Mouse (Mus musculus): ENCODE results near the gene Mfap5. TPM values are rescaled to one million over a fixed set of nuclear protein-coding genes. Genes with fewer than 3 reads are reported as not detected.

Gene Mfap5
- polyA plus RNA-seq, 1 experiment from 2014 or later: 55.4 TPM

- 55% methylated on average over 9 of the region's 9 CpGs for WGBS
- peak; percentile 65 for ATAC-seq
Measured at GRCm38 (mm10) chr6:122522595-122522994, 16.9 kb downstream of the Mfap5 start.

DNA sequence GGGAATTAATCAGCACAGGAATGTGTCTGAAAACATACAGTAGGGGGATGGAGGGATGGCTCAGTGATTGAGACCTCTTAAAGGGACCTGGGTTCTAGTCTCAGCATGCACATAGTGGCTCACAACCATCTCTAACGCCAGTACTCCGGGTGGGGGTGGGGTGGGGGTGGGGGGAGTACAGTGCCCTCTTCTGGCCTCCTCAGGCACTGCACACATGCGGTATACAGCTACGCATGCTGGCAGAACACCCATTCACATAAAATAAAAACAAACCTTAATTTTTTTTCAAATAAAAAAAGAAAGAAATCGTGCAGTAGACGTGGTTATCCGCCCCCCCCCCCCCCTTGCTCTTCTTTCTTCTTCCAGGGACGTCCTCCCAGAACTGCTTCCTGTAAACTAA lies 17.6 kb downstream of the Mfap5 start:
- WGBS: 70% methylated on average over 8 of the region's 8 CpGs
- ATAC-seq: no peak
- no peak for DNase-seq (ENCODE audit: low spot score)

More at GRCm38 (mm10) chr6:122522595-122522994, 16.9 kb downstream of the Mfap5 start:
- H3K4me2 ChIP-seq (replicated peaks; ENCODE audit: low read depth, low read length): no peak overlapping the region
- no peaks in the 10 kb centered on the region for H3K27me3 ChIP-seq (replicated peaks; ENCODE audit: insufficient read depth, low read length)
- no peaks in the 10 kb centered on the region for H3K9me3 ChIP-seq (ENCODE audit: low read length)
- H3K4me3 ChIP-seq (ENCODE audit: low read depth, low read length): no peak overlapping the region
- no peak overlapping the region for H3K27ac ChIP-seq (ENCODE audit: low read length)
- H3K9ac ChIP-seq (replicated peaks; ENCODE audit: low read depth): no peak overlapping the region
- H3K4me1 ChIP-seq (ENCODE audit: insufficient read depth, low read depth, low read length): no peaks in the 10 kb centered on the region
- peak; percentile 61 for DNase-seq (ENCODE audit: low spot score)
- TF ChIP-seq EP300 (IDR thresholded peaks at IDR 0.05): no peak
- TF ChIP-seq CTCF (IDR thresholded peaks at IDR 0.05): no peak
- H3K36me3 ChIP-seq (ENCODE audit: insufficient read depth, low read length): no peaks in the 10 kb centered on the region

DNA sequence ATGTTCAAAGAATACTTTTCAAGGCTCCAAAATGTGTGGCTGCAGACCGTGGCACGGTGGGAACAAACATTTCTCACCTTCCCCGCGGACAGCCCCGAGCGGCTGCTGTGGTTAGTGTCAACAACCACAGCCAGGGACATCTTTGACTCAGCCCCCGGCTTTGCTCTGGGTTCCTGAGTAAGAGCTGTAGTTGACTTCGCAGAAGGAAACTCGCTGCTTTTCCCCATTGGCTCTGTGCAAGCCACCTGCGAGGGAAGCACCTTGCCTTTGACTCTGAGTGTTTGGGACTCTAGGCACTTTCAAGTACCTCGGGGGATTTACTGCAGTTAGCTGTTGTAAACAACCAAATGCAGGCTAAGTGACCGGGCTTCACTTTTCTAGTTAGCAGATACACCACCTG lies 22.0 kb downstream of the Mfap5 start:
- no peak overlapping the region for H3K9ac ChIP-seq (replicated peaks; ENCODE audit: low read depth)
- H3K4me1 ChIP-seq (ENCODE audit: insufficient read depth, low read depth, low read length): no peaks in the 10 kb centered on the region
- no peak overlapping the region for H3K27ac ChIP-seq (ENCODE audit: low read length)
- 19% methylated on average over 12 of the region's 12 CpGs for WGBS
- no peak overlapping the region for H3K4me2 ChIP-seq (replicated peaks; ENCODE audit: low read depth, low read length)
- H3K36me3 ChIP-seq (ENCODE audit: insufficient read depth, low read length): no peaks in the 10 kb centered on the region
- TF ChIP-seq EP300 (IDR thresholded peaks at IDR 0.05) (no peak), CTCF (IDR thresholded peaks at IDR 0.05) (no peak)
- H3K4me3 ChIP-seq (ENCODE audit: low read depth, low read length): no peak overlapping the region
- H3K9me3 ChIP-seq (ENCODE audit: low read length): no peaks in the 10 kb centered on the region
- no peaks in the 10 kb centered on the region for H3K27me3 ChIP-seq (replicated peaks; ENCODE audit: insufficient read depth, low read length)
- no peak for DNase-seq (ENCODE audit: low spot score)
- ATAC-seq: no peak

More for the DNA sequence above, 17.6 kb downstream of the Mfap5 start:
- Histone ChIP-seq H3K36me3 (ENCODE audit: insufficient read depth, low read length) (no peaks in the 10 kb centered on the region), H3K4me3 (ENCODE audit: low read depth, low read length) (no peak overlapping the region), H3K27me3 (replicated peaks; ENCODE audit: insufficient read depth, low read length) (no peaks in the 10 kb centered on the region), H3K27ac (ENCODE audit: low read length) (no peak overlapping the region), H3K9me3 (ENCODE audit: low read length) (no peaks in the 10 kb centered on the region), H3K4me2 (replicated peaks; ENCODE audit: low read depth, low read length) (no peak overlapping the region), H3K9ac (replicated peaks; ENCODE audit: low read depth) (no peak overlapping the region), H3K4me1 (ENCODE audit: insufficient read depth, low read depth, low read length) (no peaks in the 10 kb centered on the region)
- TF ChIP-seq EP300 (IDR thresholded peaks at IDR 0.05): no peak
- no peak for TF ChIP-seq CTCF (IDR thresholded peaks at IDR 0.05)

- Histone ChIP-seq H3K27ac (ENCODE audit: low read length) (no peak overlapping the region), H3K4me2 (replicated peaks; ENCODE audit: low read depth, low read length) (no peak overlapping the region), H3K9me3 (ENCODE audit: low read length) (no peaks in the 10 kb centered on the region), H3K4me3 (ENCODE audit: low read depth, low read length) (no peak overlapping the region), H3K36me3 (ENCODE audit: insufficient read depth, low read length) (no peaks in the 10 kb centered on the region), H3K27me3 (replicated peaks; ENCODE audit: insufficient read depth, low read length) (no peaks in the 10 kb centered on the region), H3K4me1 (ENCODE audit: insufficient read depth, low read depth, low read length) (no peaks in the 10 kb centered on the region), H3K9ac (replicated peaks; ENCODE audit: low read depth) (no peak overlapping the region)
- 74% methylated on average over 11 of the region's 11 CpGs for WGBS
- no peak for TF ChIP-seq EP300 (IDR thresholded peaks at IDR 0.05)
- no peak for TF ChIP-seq CTCF (IDR thresholded peaks at IDR 0.05)
- DNase-seq (ENCODE audit: low spot score) (no peak), ATAC-seq (no peak)
Measured at GRCm38 (mm10) chr6:122528136-122528535, 22.5 kb downstream of the Mfap5 start.

GRCm38 (mm10) chr6:122531466-122532174 lies 26.0 kb downstream of the Mfap5 start:
- Histone ChIP-seq H3K36me3 (ENCODE audit: insufficient read depth, low read length) (no peaks in the 10 kb centered on the region), H3K27ac (ENCODE audit: low read length) (no peak overlapping the region), H3K4me2 (replicated peaks; ENCODE audit: low read depth, low read length) (no peak overlapping the region), H3K4me3 (ENCODE audit: low read depth, low read length) (no peak overlapping the region), H3K27me3 (replicated peaks; ENCODE audit: insufficient read depth, low read length) (no peaks in the 10 kb centered on the region), H3K4me1 (ENCODE audit: insufficient read depth, low read depth, low read length) (no peaks in the 10 kb centered on the region), H3K9ac (replicated peaks; ENCODE audit: low read depth) (no peak overlapping the region), H3K9me3 (ENCODE audit: low read length) (no peaks in the 10 kb centered on the region)
- ATAC-seq (no peak), DNase-seq (ENCODE audit: low spot score) (peak; percentile 28)
- TF ChIP-seq CTCF (IDR thresholded peaks at IDR 0.05) (no peak), EP300 (IDR thresholded peaks at IDR 0.05) (no peak)
- WGBS: 55% methylated on average over 8 of the region's 8 CpGs

DNA sequence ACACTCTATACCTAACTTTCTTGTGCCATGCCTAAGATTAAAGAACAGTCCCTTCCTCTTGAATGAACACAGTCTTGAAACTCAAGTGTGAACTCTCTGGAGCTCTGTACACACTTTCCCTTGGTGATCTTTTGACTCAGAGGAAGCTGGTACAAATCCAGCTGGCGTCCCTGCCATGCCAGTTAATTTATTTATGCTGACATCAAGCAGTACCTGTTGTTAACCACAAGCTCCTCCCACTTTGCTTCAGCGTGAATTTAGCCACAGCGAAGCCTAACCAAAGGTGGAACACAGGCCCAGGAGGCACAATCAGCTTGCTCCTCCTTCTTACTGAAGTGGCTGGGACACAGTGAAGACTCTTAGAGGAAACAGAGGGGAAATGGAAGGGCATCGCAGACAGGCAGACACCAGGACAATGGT lies 27.2 kb downstream of the Mfap5 start:
- H3K27ac ChIP-seq (ENCODE audit: low read length): no peak overlapping the region
- H3K4me3 ChIP-seq (ENCODE audit: low read depth, low read length): no peak overlapping the region
- TF ChIP-seq CTCF (IDR thresholded peaks at IDR 0.05) (no peak), EP300 (IDR thresholded peaks at IDR 0.05) (no peak)
- no peak overlapping the region for H3K9ac ChIP-seq (replicated peaks; ENCODE audit: low read depth)
- H3K27me3 ChIP-seq (replicated peaks; ENCODE audit: insufficient read depth, low read length): no peaks in the 10 kb centered on the region
- WGBS: 11% methylated on average over 4 of the region's 4 CpGs
- DNase-seq (ENCODE audit: low spot score) (peak; percentile 69), ATAC-seq (peak; percentile 56)
- H3K4me2 ChIP-seq (replicated peaks; ENCODE audit: low read depth, low read length): no peak overlapping the region
- H3K36me3 ChIP-seq (ENCODE audit: insufficient read depth, low read length): no peaks in the 10 kb centered on the region
- no peaks in the 10 kb centered on the region for H3K9me3 ChIP-seq (ENCODE audit: low read length)
- no peaks in the 10 kb centered on the region for H3K4me1 ChIP-seq (ENCODE audit: insufficient read depth, low read depth, low read length)
